Mouse (Mus musculus) intestine, postnatal 0 days (tissue): ENCODE measurements around the gene Ost4. TPM values are rescaled to one million over a fixed set of nuclear protein-coding genes. Genes with fewer than 3 reads are reported as not detected.

ENCODE experiments used
- ATAC-seq: fragments of 200-750 bp; cut with Nextera tagmentation; 2 replicates; pipeline ENCODE4 v1.8.0; 2017; ENCODE audit warnings: mild to moderate bottlenecking, moderate TSS enrichment, moderate library complexity
- H3K27ac ChIP-seq: fragments of 300-500 bp; sonication (generic); 2 replicates; pipeline ENCODE4 v1.5.1; 2014; ENCODE audit warnings: mild to moderate bottlenecking, low read depth, low read length, moderate library complexity
- H3K27me3 ChIP-seq: fragments of 300-500 bp; sonication (generic); replicated peaks from 2 replicates; pipeline ENCODE4 v1.6.1; 2014; ENCODE audit warnings: low read length, mixed read lengths; ENCODE audit not compliant: control insufficient read depth, insufficient read depth
- H3K36me3 ChIP-seq: fragments of 300-500 bp; sonication (generic); 2 replicates; pipeline ENCODE4 v1.6.1; 2014; ENCODE audit warnings: mild to moderate bottlenecking, moderate library complexity; ENCODE audit not compliant: control insufficient read depth, insufficient read depth
- H3K4me1 ChIP-seq: fragments of 300-500 bp; sonication (generic); replicated peaks from 2 replicates; pipeline ENCODE4 v1.6.1; 2014; ENCODE audit warnings: antibody characterized with exemption, low read length, mixed read lengths; ENCODE audit not compliant: control insufficient read depth, insufficient read depth
- H3K4me2 ChIP-seq: fragments of 300-500 bp; sonication (generic); replicated peaks from 2 replicates; pipeline ENCODE4 v1.6.1; 2014; ENCODE audit warnings: low read depth, mild to moderate bottlenecking, moderate library complexity
- H3K4me3 ChIP-seq: fragments of 300-500 bp; sonication (generic); 2 replicates; pipeline ENCODE4 v1.5.1; 2014; ENCODE audit warnings: low read depth, low read length
- H3K9ac ChIP-seq: fragments of 300-500 bp; sonication (generic); 2 replicates; pipeline ENCODE4 v1.6.1; 2014; ENCODE audit warnings: mild to moderate bottlenecking, low read depth, low read length
- H3K9me3 ChIP-seq: fragments of 300-500 bp; sonication (generic); 2 replicates; pipeline ENCODE4 v1.6.1; 2016; ENCODE audit warnings: mixed run types; ENCODE audit not compliant: control insufficient read depth
- CTCF ChIP-seq: sonication (generic); IDR thresholded peaks from 2 replicates; pipeline ENCODE4 v1.5.1; 2016; ENCODE audit warnings: low read depth, mild to moderate bottlenecking, control low read depth, antibody characterized with exemption, moderate library complexity
- WGBS: fragments of 180-500 bp; shearing (Covaris S2); extraction: QIAGEN DNeasy Blood & Tissue Kit; methylation state at CpG from one replicate; pipeline ENCODE4 v1.1.7; 2014; 5-methylcytosine and 5-hydroxymethylcytosine counted together
- polyA plus RNA-seq: library from polyadenylated mRNA; unstranded; fragments of >200 nt; fragmentation: Nextera tagmentation; extraction: Ambion mirVana; gene quantifications from 2 replicates; pipeline ENCODE4 v1.2.1, GENCODE M21; 2015

The Ost4 gene
- polyA plus RNA-seq, 1 experiment from 2014 or later, result 495 TPM

- no peak for ATAC-seq
- Histone ChIP-seq H3K4me2 (no peak overlapping the region), H3K36me3 (peaks cover 25% of the 10 kb centered on the region), H3K4me3 (no peak overlapping the region), H3K9me3 (no peaks in the 10 kb centered on the region), H3K27ac (no peak overlapping the region), H3K4me1 (peaks cover 6% of the 10 kb centered on the region; the same call in 1 of the 2 replicates), H3K9ac (no peak overlapping the region), H3K27me3 (no peaks in the 10 kb centered on the region)
- WGBS, result 94% methylated on average over 11 of the region's 11 CpGs
- TF ChIP-seq CTCF, result no peak
These were observed 9.8 kb upstream of the Ost4 start for GRCm38 (mm10) chr5:30917348-30917747.

GRCm38 (mm10) chr5:30916841-30917240 lies 9.3 kb upstream of the Ost4 start:
- Histone ChIP-seq H3K36me3 (peaks cover 25% of the 10 kb centered on the region), H3K27me3 (no peaks in the 10 kb centered on the region), H3K9me3 (no peaks in the 10 kb centered on the region), H3K4me3 (no peak overlapping the region), H3K4me2 (no peak overlapping the region), H3K4me1 (peaks cover 7% of the 10 kb centered on the region; the same call in 1 of the 2 replicates), H3K9ac (no peak overlapping the region), H3K27ac (0 out of 2 replicates have a peak overlapping the region, but pooled peaks have one; percentile 29)
- WGBS, result 89% methylated on average over 9 of the region's 9 CpGs
- ATAC-seq, result no peak
- no peak for TF ChIP-seq CTCF

GRCm38 (mm10) chr5:30915974-30916433 lies 8.4 kb upstream of the Ost4 start:
- Histone ChIP-seq H3K4me2 (peak overlapping the region; percentile 63), H3K4me1 (peaks cover 6% of the 10 kb centered on the region; the same call in 1 of the 2 replicates), H3K9ac (0 out of 2 replicates have a peak overlapping the region, but pooled peaks have one; percentile 0), H3K27ac (peak overlapping the region; percentile 15; the same call in 1 of the 2 replicates), H3K9me3 (no peaks in the 10 kb centered on the region), H3K36me3 (peaks cover 25% of the 10 kb centered on the region), H3K4me3 (peak overlapping the region; percentile 44), H3K27me3 (no peaks in the 10 kb centered on the region)
- peak; percentile 65 for ATAC-seq
- peak; percentile 81 for TF ChIP-seq CTCF
- 2% methylated on average over 7 of the region's 7 CpGs for WGBS

- peak; percentile 0; the same call in 1 of the 2 replicates for ATAC-seq
- H3K4me2 ChIP-seq, result peak overlapping the region; percentile 63
- H3K4me1 ChIP-seq, result peaks cover 7% of the 10 kb centered on the region; the same call in 1 of the 2 replicates
- peaks cover 25% of the 10 kb centered on the region for H3K36me3 ChIP-seq
- no peaks in the 10 kb centered on the region for H3K27me3 ChIP-seq
- peak overlapping the region; percentile 44 for H3K4me3 ChIP-seq
- H3K9ac ChIP-seq, result 0 out of 2 replicates have a peak overlapping the region, but pooled peaks have one; percentile 0
- no peaks in the 10 kb centered on the region for H3K9me3 ChIP-seq
- no peak for TF ChIP-seq CTCF
- 53% methylated on average over 9 of the region's 9 CpGs for WGBS
- H3K27ac ChIP-seq, result peak overlapping the region; percentile 55
These were observed 7.9 kb upstream of the Ost4 start for GRCm38 (mm10) chr5:30915456-30915855.

- peak overlapping the region; percentile 44 for H3K4me3 ChIP-seq
- 0 out of 2 replicates have a peak overlapping the region, but pooled peaks have one; percentile 75 for H3K27ac ChIP-seq
- H3K9ac ChIP-seq, result peak overlapping the region; percentile 62; the same call in 1 of the 2 replicates
- 60% methylated on average over 6 of the region's 6 CpGs for WGBS
- no peak for ATAC-seq
- H3K27me3 ChIP-seq, result no peaks in the 10 kb centered on the region
- peaks cover 25% of the 10 kb centered on the region for H3K36me3 ChIP-seq
- H3K9me3 ChIP-seq, result no peaks in the 10 kb centered on the region
- H3K4me1 ChIP-seq, result peaks cover 11% of the 10 kb centered on the region; the same call in 1 of the 2 replicates
- peak overlapping the region; percentile 63 for H3K4me2 ChIP-seq
- no peak for TF ChIP-seq CTCF
These were observed 7.3 kb upstream of the Ost4 start for GRCm38 (mm10) chr5:30914849-30915248.

- H3K4me1 ChIP-seq, result peaks cover 11% of the 10 kb centered on the region; the same call in 1 of the 2 replicates
- H3K9ac ChIP-seq, result peak overlapping the region; percentile 62
- ATAC-seq, result no peak
- no peak for TF ChIP-seq CTCF
- 57% methylated on average over 7 of the region's 7 CpGs for WGBS
- peak overlapping the region; percentile 75 for H3K27ac ChIP-seq
- no peaks in the 10 kb centered on the region for H3K27me3 ChIP-seq
- H3K9me3 ChIP-seq, result no peaks in the 10 kb centered on the region
- H3K4me2 ChIP-seq, result peak overlapping the region; percentile 63
- peak overlapping the region; percentile 44 for H3K4me3 ChIP-seq
- peaks cover 20% of the 10 kb centered on the region for H3K36me3 ChIP-seq
These were observed 6.6 kb upstream of the Ost4 start for GRCm38 (mm10) chr5:30914101-30914635.
